Mouse (Mus musculus) left cerebral cortex, postnatal 36 days (tissue): ENCODE measurements at regions not wholly inside any gene's neighbourhood (a gene's known extent, or its start where the extent isn't known, plus 50 kb on each side); places are given as distances from the start of the nearest gene placed in this dataset.

ENCODE experiments used
- DNase-seq, 2 experiments: peaks; one replicate each; pipeline ENCODE4 v3.0.0; 2021 to 2022; ENCODE audit warnings: low spot score in 2 of 2, mixed read lengths in 1 of 2
- intact Hi-C: fragments of 180-260 bp; cut with DNase I; formaldehyde crosslinking; loops from one replicate; pipeline ENCODE4 v1.15.1; 2025

DNA sequence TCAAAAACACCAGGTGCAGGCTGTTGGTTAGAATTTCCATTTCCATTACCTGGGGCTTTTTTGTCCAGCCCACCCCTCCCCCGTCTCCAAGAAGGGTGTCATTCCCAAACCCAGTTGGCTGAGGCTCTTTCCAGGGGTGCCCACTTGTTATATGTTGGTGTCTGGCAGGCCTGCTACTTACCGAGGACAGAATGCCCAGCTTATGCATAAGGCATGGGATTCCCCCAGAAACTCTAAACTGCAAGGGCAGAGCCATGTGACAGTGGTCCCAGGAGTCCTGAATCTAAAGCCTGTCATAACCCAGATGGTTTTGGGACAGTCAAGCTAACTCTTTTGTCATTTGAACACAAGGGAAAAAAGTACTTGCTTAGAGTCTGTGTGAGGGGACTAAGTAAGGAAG is 69.6 kb upstream of the Id2 start:
- intact Hi-C loops = no loop called here
- no peak for DNase-seq

- intact Hi-C loops = no loop called here
- DNase-seq = no peak
These were observed 68.7 kb upstream of the Id2 start for GRCm38 (mm10) chr12:25165650-25166049.

DNA sequence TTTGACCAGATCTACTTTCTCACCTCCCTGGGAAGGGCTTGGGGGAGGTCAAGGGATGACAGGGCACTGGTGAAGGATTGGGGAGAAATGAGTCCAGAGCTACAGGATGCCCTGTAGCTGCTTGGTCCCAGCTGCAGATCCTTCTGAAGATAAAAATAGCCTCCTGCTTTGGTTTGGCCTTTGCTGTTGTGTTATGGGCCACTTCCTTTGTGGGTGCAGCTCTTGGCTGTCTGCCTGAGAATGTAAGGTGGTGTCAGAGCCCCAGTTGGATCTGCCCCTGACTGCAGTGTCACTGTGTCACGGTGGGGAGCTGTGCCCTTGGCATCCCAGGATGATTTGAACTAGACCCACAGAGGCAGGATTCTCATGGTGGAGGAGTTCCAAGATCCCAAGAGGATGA is 67.8 kb upstream of the Id2 start:
- DNase-seq = no peak
- intact Hi-C loops = loop anchor here (5.0 kb wide), 1 partner anchor 67 kb away; the partner anchor contains the start of gene Id2

GRCm38 (mm10) chr12:25163541-25163940 is 66.6 kb upstream of the Id2 start:
- intact Hi-C loops = loop anchor here (5.0 kb wide), 1 partner anchor 66 kb away; the partner anchor contains the start of gene Id2
- no peak for DNase-seq

GRCm38 (mm10) chr12:25162843-25163242 is 65.9 kb upstream of the Id2 start:
- DNase-seq = no peak
- intact Hi-C loops = loop anchor here (5.0 kb wide), 1 partner anchor 66 kb away; the partner anchor contains the start of gene Id2

DNA sequence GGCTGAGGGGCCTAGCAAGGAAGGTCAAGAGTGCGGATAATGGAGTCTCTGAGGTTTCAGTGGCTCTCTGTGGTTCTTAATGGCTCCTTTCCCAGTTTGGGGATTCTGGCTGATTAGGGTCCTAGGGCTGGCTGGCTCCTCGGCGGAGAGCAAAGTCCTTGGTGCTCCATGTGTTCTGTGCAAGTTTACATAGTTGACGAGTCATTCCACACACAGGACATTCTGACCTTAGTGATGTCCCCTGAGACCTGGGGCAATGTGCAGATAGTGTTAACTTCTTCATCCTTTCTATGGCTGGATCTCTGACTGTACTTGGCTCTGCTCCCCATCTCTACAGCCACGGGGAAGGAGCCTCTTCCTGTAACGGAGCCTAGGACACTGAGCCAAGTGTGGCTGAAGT is 65.0 kb upstream of the Id2 start:
- no peak for DNase-seq
- intact Hi-C loops = loop anchor here (5.0 kb wide), 1 partner anchor 65 kb away; the partner anchor contains the start of gene Id2

GRCm38 (mm10) chr12:25160990-25161843 is 64.3 kb upstream of the Id2 start:
- no peak for DNase-seq
- intact Hi-C loops = loop anchor here (5.0 kb wide), 1 partner anchor 64 kb away; the partner anchor contains the start of gene Id2

DNA sequence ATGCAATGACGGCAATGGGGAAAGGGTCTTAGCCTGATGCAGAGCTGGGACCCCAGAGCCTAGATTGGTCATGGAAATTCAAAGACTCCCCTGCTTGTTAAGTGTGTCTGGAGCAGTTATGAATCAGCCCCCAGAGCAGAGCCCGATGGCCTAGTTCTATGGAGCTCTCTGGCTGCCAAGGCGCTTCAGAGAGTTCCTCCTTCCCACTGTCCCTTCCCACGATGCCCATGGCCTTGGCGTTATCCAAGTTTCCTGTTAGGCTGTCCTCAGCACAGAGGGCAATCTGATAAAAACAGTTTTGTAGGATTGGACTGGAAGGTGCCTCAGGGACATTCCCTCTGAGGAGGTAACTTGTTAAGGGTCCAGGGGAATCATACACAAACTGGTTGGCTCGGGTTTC is 62.2 kb upstream of the Id2 start:
- DNase-seq = no peak
- intact Hi-C loops = no loop called here

DNA sequence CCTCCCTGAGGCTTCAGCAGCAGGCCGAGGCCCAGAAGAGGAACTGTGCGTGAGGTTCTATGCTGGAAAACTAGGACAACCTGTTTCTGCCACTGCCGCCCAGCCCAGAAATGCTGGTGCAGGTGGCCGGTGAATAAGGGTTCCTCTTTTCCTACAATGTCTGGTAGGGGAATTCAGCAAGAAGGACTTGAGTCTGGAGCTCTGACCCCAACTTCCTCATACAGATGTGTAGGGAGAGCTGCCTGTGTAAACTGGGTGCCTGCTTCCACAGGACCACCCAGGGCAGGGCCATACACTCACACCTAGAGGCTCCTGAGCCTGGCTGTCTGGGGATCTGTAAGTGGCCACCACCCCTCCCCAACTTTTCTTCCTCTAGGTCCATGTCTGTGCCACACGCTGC is 60.3 kb upstream of the Id2 start:
- DNase-seq = no peak
- intact Hi-C loops = no loop called here

- DNase-seq = no peak
- intact Hi-C loops = no loop called here
These were observed 58.5 kb upstream of the Id2 start for GRCm38 (mm10) chr12:25155396-25155795.

DNA sequence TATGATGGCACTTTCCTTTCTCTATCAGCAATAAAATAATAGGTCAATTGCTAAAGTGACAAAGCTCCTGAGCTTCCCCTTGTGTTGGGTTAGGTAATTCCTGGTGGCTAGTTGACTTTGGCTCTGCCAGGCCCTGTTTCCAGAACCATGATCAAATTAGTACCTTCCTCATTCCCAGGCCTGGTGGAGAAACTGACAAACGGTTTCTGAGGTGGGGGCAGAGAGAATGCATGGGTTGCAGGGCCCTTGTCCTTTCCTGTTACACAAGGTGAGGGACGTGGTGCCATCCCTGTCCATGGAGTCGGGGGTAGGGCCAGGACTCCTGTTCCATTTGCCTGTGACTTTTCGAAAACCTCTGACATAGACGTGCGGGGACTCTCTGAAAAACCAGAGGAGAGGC is 51.2 kb upstream of the Id2 start:
- intact Hi-C loops = no loop called here
- DNase-seq = no peak
